Mouse (Mus musculus): ENCODE results near the gene Itga6. TPM values are rescaled to one million over a fixed set of nuclear protein-coding genes. Genes with fewer than 3 reads are reported as not detected.
"Not testable (repeated sequence)": the region's sequence is repeated elsewhere in the genome, so short reads cannot be mapped to it uniquely, and the experiment has no call there.

The Itga6 gene
- polyA plus RNA-seq, 1 experiment from 2014 or later, result 47.6 TPM

- Histone ChIP-seq H3K4me1 (replicated peaks) (no peaks in the 10 kb centered on the region), H3K36me3 (0 out of 2 replicates have a peak, but pooled peaks cover 4% of the 10 kb centered on the region), H3K9me3 (no peaks in the 10 kb centered on the region), H3K4me3 (replicated peaks) (no peak overlapping the region), H3K4me2 (replicated peaks) (no peak overlapping the region), H3K27me3 (replicated peaks) (no peaks in the 10 kb centered on the region), H3K27ac (no peak overlapping the region), H3K9ac (no peak overlapping the region)
- ATAC-seq, result no peak
- WGBS, result 85% methylated on average over 6 of the region's 6 CpGs
These were observed 99.5 kb downstream of the Itga6 start for GRCm38 (mm10) chr2:71844906-71845305.

DNA sequence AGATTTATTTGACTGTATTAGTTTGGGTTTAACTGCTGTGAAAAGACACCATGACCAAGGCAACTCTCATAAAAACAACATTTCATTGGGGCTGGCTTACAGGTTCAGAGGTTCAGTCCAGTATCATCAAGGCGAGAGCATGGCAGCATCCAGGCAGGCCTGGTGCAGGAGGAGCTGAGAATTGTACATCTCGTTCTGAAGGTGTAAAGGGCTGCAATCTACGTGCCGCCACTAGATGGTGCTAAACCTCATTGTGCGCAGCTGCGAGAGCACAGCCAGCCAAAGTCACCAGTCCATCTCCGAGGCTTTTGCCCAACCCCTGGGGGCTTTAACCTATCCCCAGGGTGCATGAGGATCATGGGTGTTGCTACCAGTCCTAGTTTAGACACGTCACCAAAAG is 106.7 kb downstream of the Itga6 start:
- peak; percentile 71 for ATAC-seq
- H3K27ac ChIP-seq; H3K36me3 ChIP-seq; H3K9ac ChIP-seq; H3K4me1 ChIP-seq (replicated peaks); H3K27me3 ChIP-seq (replicated peaks); H3K4me3 ChIP-seq (replicated peaks); H3K9me3 ChIP-seq; H3K4me2 ChIP-seq (replicated peaks): not testable (repeated sequence)
- 7% methylated on average over 7 of the region's 8 CpGs for WGBS

DNA sequence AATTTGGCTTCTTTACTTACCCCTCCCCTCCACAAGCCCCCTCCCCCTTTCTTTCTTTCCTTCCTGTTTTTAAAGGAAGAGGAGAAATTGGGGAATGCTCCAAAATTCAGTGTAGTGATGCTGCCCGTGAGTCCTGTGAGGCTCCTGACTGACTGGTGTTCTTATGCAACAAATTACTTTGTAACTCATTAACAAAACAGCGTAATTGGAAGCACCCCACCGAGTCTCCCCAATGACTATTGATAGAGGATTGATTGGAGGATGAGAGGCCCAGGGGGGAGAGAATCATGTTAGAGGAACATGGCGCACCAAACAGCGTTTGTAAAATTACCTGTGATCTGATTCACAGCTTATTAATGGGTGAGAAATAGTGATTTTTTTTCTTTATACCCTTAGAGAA is 109.7 kb downstream of the Itga6 start:
- ATAC-seq, result no peak
- Histone ChIP-seq H3K4me1 (replicated peaks) (no peaks in the 10 kb centered on the region), H3K27me3 (replicated peaks) (no peaks in the 10 kb centered on the region), H3K4me3 (replicated peaks) (no peak overlapping the region), H3K9ac (no peak overlapping the region), H3K36me3 (no peaks in the 10 kb centered on the region), H3K9me3 (no peaks in the 10 kb centered on the region), H3K4me2 (replicated peaks) (no peak overlapping the region), H3K27ac (no peak overlapping the region)
- 74% methylated on average over 5 of the region's 5 CpGs for WGBS

DNA sequence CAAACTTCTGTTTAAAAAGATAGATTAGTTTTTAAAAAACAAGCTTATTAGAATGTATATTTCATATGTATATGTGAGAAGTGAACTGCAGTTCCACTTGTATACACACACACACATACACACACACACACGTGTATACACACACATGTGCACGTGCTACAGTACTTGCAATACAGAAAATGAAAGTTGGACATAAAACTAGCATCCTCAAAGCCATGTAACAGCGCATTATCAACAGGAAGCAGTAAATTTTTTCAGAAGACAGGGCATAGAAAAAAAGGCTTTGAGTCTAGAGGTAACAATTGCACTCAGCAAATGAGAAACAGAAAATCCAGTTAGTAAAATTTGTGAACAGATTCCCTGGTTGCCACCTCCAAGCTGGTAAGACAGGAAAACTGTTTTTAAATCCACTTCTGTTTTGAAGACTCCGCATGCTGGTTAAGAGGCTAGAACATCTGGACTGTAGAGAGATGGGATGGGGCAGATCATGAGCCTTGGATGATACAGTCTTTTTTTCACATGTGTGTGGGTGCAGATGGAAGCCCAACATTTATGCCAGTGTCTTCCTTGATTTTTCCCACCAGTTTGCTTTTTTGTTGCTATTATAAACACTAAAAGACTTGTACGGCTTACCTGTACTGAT is 118.2 kb downstream of the Itga6 start:
- H3K27me3 ChIP-seq (replicated peaks), result no peaks in the 10 kb centered on the region
- 0 out of 2 replicates have a peak, but pooled peaks cover 3% of the 10 kb centered on the region for H3K4me1 ChIP-seq (replicated peaks)
- H3K27ac ChIP-seq, result no peak overlapping the region
- no peaks in the 10 kb centered on the region for H3K9me3 ChIP-seq
- 78% methylated on average over 5 of the region's 5 CpGs for WGBS
- no peaks in the 10 kb centered on the region for H3K36me3 ChIP-seq
- no peak overlapping the region for H3K4me3 ChIP-seq (replicated peaks)
- no peak overlapping the region for H3K9ac ChIP-seq
- no peak overlapping the region for H3K4me2 ChIP-seq (replicated peaks)
- no peak for ATAC-seq

- Histone ChIP-seq H3K9ac (no peak overlapping the region), H3K27ac (no peak overlapping the region), H3K36me3 (no peaks in the 10 kb centered on the region), H3K9me3 (no peaks in the 10 kb centered on the region), H3K4me3 (replicated peaks) (no peak overlapping the region), H3K4me2 (replicated peaks) (no peak overlapping the region), H3K4me1 (replicated peaks) (0 out of 2 replicates have a peak, but pooled peaks cover 3% of the 10 kb centered on the region), H3K27me3 (replicated peaks) (no peaks in the 10 kb centered on the region)
- ATAC-seq, result no peak
- 36% methylated on average over 3 of the region's 3 CpGs for WGBS
These were observed 119.6 kb downstream of the Itga6 start for GRCm38 (mm10) chr2:71865022-71865421.

- H3K4me3 ChIP-seq (replicated peaks), result no peak overlapping the region
- no peaks in the 10 kb centered on the region for H3K9me3 ChIP-seq
- H3K27me3 ChIP-seq (replicated peaks), result no peaks in the 10 kb centered on the region
- no peak for ATAC-seq
- H3K4me1 ChIP-seq (replicated peaks), result 0 out of 2 replicates have a peak, but pooled peaks cover 3% of the 10 kb centered on the region
- H3K27ac ChIP-seq, result no peak overlapping the region
- WGBS, result 63% methylated on average over 3 of the region's 3 CpGs
- H3K9ac ChIP-seq, result no peak overlapping the region
- H3K4me2 ChIP-seq (replicated peaks), result no peak overlapping the region
- H3K36me3 ChIP-seq, result no peaks in the 10 kb centered on the region
These were observed 120.5 kb downstream of the Itga6 start for GRCm38 (mm10) chr2:71865935-71866334.

DNA sequence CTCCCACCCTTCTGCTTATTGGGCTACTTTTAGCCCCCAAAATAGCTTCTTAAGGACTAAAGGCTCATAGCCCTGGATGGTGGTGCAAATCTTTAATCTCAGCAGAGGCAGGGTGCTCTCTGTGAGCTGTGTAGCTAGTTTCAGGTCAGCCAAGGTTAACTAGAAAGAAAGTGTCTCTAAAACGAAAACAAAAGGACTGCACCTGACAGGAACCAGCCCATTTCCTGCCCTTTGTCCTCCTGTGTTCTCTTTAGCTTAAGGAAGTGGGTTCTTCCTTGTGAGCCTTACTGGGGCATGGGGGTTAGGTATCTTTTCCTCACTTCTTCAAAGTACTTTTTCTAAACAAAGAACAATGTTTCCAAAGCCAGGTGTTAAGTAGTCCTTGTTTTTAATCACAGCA is 121.1 kb downstream of the Itga6 start:
- no peak overlapping the region for H3K4me2 ChIP-seq (replicated peaks)
- no peaks in the 10 kb centered on the region for H3K27me3 ChIP-seq (replicated peaks)
- no peak for ATAC-seq
- H3K9ac ChIP-seq, result no peak overlapping the region
- H3K4me3 ChIP-seq (replicated peaks), result no peak overlapping the region
- no peaks in the 10 kb centered on the region for H3K9me3 ChIP-seq
- H3K36me3 ChIP-seq, result no peaks in the 10 kb centered on the region
- 0 out of 2 replicates have a peak, but pooled peaks cover 3% of the 10 kb centered on the region for H3K4me1 ChIP-seq (replicated peaks)
- H3K27ac ChIP-seq, result no peak overlapping the region
- WGBS, result 45% methylated on average over 1 of the region's 1 CpGs

- 62% methylated on average over 3 of the region's 3 CpGs for WGBS
- no peaks in the 10 kb centered on the region for H3K9me3 ChIP-seq
- no peak for ATAC-seq
- no peak overlapping the region for H3K9ac ChIP-seq
- 0 out of 2 replicates have a peak, but pooled peaks cover 3% of the 10 kb centered on the region for H3K4me1 ChIP-seq (replicated peaks)
- no peaks in the 10 kb centered on the region for H3K36me3 ChIP-seq
- no peaks in the 10 kb centered on the region for H3K27me3 ChIP-seq (replicated peaks)
- H3K4me2 ChIP-seq (replicated peaks), result no peak overlapping the region
- no peak overlapping the region for H3K4me3 ChIP-seq (replicated peaks)
- H3K27ac ChIP-seq, result no peak overlapping the region
These were observed 121.6 kb downstream of the Itga6 start for GRCm38 (mm10) chr2:71867019-71867418.

GRCm38 (mm10) chr2:71867480-71867879 is 122.1 kb downstream of the Itga6 start:
- Histone ChIP-seq H3K4me1 (replicated peaks) (0 out of 2 replicates have a peak, but pooled peaks cover 3% of the 10 kb centered on the region), H3K4me2 (replicated peaks) (no peak overlapping the region), H3K4me3 (replicated peaks) (no peak overlapping the region), H3K9me3 (no peaks in the 10 kb centered on the region), H3K36me3 (no peaks in the 10 kb centered on the region), H3K9ac (no peak overlapping the region), H3K27me3 (replicated peaks) (no peaks in the 10 kb centered on the region), H3K27ac (no peak overlapping the region)
- no peak for ATAC-seq
- 36% methylated on average over 5 of the region's 5 CpGs for WGBS

- Histone ChIP-seq H3K9ac (no peak overlapping the region), H3K4me1 (replicated peaks) (0 out of 2 replicates have a peak, but pooled peaks cover 3% of the 10 kb centered on the region), H3K27me3 (replicated peaks) (no peaks in the 10 kb centered on the region), H3K27ac (no peak overlapping the region), H3K4me3 (replicated peaks) (no peak overlapping the region), H3K4me2 (replicated peaks) (no peak overlapping the region), H3K36me3 (no peaks in the 10 kb centered on the region), H3K9me3 (no peaks in the 10 kb centered on the region)
- no peak for ATAC-seq
- 90% methylated on average over 1 of the region's 1 CpGs for WGBS
These were observed 122.8 kb downstream of the Itga6 start for GRCm38 (mm10) chr2:71868256-71868655.

- ATAC-seq, result no peak
- H3K27me3 ChIP-seq (replicated peaks), result no peaks in the 10 kb centered on the region
- 0 out of 2 replicates have a peak overlapping the region, but pooled peaks have one; percentile 98 for H3K27ac ChIP-seq
- no peaks in the 10 kb centered on the region for H3K9me3 ChIP-seq
- 74% methylated on average over 10 of the region's 10 CpGs for WGBS
- H3K4me2 ChIP-seq (replicated peaks), result peak overlapping the region; percentile 92
- H3K9ac ChIP-seq, result no peak overlapping the region
- H3K4me1 ChIP-seq (replicated peaks), result no peaks in the 10 kb centered on the region
- H3K36me3 ChIP-seq, result no peaks in the 10 kb centered on the region
- peak overlapping the region; percentile 87; the same call in 1 of the 2 replicates for H3K4me3 ChIP-seq (replicated peaks)
These were observed 126.7 kb downstream of the Itga6 start for GRCm38 (mm10) chr2:71872141-71872540.

DNA sequence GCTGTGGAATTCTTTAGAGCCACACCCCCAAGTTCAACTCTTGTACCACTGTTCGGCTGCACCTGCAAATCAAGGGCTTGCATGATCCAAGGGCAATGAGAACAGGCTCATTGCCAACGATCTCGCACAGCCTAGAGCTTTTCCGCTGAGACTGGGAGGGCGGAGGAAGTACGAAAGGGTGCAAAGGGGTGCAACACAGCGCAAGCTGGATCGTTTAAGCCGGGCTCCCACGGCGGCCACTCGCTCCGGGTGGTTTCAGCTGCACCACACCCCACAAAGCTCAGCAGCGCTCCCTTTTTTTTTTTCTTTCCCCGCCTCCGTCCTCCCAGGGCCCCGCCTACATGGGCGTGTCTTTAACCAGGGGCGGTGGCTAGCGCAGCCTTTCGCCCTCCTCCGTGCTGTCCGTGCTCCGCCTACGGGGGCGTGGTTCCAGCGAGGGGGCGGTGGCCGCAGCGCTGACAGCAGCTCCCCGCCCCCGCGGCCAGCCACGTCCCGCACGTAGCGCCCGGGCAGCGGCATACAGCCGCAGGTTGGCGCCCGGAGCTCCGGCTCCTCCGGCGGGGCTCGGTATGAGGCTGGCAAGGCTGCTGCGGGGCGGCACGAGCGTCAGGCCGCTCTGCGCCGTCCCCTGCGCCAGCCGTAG is 127.5 kb downstream of the Itga6 start, which contains the start of gene Pdk1:
Gene Pdk1, plus strand, starts transcription at position 424 of the 643 bp plus-strand sequence.
- Histone ChIP-seq H3K4me2 (replicated peaks) (peak within 1 kb of the TSS; percentile 92), H3K27me3 (replicated peaks) (no peaks in the 10 kb centered on the region), H3K4me3 (replicated peaks) (peak within 1 kb of the TSS; percentile 87), H3K36me3 (no peaks in the 10 kb centered on the region), H3K27ac (peak within 1 kb of the TSS; percentile 98), H3K4me1 (replicated peaks) (no peaks in the 10 kb centered on the region), H3K9me3 (no peaks in the 10 kb centered on the region), H3K9ac (peak within 1 kb of the TSS; percentile 97)
- under 1% methylated on average over 55 of the region's 55 CpGs for WGBS
- peak; percentile 98 for ATAC-seq

All from intestine, embryonic 15.5 days (tissue).